Mouse (Mus musculus): Measurements from ENCODE around the gene Tubgcp4. TPM values are rescaled to one million over a fixed set of nuclear protein-coding genes. Genes with fewer than 3 reads are reported as not detected.

Tubgcp4 gene
- polyA plus RNA-seq, 1 experiment from 2014 or later, result 44.3 TPM

- H3K27ac ChIP-seq (ENCODE audit: low read depth, low read length), result no peak overlapping the region
- H3K9ac ChIP-seq (replicated peaks; ENCODE audit: low read depth, low read length), result no peak overlapping the region
- no peak overlapping the region for H3K4me3 ChIP-seq (ENCODE audit: low read depth, low read length)
- no peaks in the 10 kb centered on the region for H3K27me3 ChIP-seq (ENCODE audit: control insufficient read depth, insufficient read depth, low read length)
- H3K4me1 ChIP-seq (ENCODE audit: control insufficient read depth, insufficient read depth, low read length), result no peaks in the 10 kb centered on the region
- ATAC-seq (ENCODE audit: low read depth), result no peak
- H3K9me3 ChIP-seq (ENCODE audit: control insufficient read depth, low read length), result no peaks in the 10 kb centered on the region
- H3K36me3 ChIP-seq (ENCODE audit: control insufficient read depth, insufficient read depth, low read length), result peaks cover 63% of the 10 kb centered on the region
- 98% methylated on average over 4 of the region's 4 CpGs for WGBS
- H3K4me2 ChIP-seq (ENCODE audit: low read depth, low read length), result no peak overlapping the region
Observed at GRCm38 (mm10) chr2:121228135-121228534, 57.7 kb downstream of the Tubgcp4 start.

- WGBS, result 94% methylated on average over 8 of the region's 8 CpGs
- Histone ChIP-seq H3K9ac (replicated peaks; ENCODE audit: low read depth, low read length) (no peak overlapping the region), H3K9me3 (ENCODE audit: control insufficient read depth, low read length) (no peaks in the 10 kb centered on the region), H3K27me3 (ENCODE audit: control insufficient read depth, insufficient read depth, low read length) (no peaks in the 10 kb centered on the region), H3K27ac (ENCODE audit: low read depth, low read length) (no peak overlapping the region), H3K4me3 (ENCODE audit: low read depth, low read length) (no peak overlapping the region), H3K36me3 (ENCODE audit: control insufficient read depth, insufficient read depth, low read length) (peaks cover 59% of the 10 kb centered on the region), H3K4me2 (ENCODE audit: low read depth, low read length) (no peak overlapping the region), H3K4me1 (ENCODE audit: control insufficient read depth, insufficient read depth, low read length) (no peaks in the 10 kb centered on the region)
- no peak for ATAC-seq (ENCODE audit: low read depth)
Observed at GRCm38 (mm10) chr2:121235460-121236072, 65.1 kb downstream of the Tubgcp4 start.

GRCm38 (mm10) chr2:121239426-121239825 lies 69.0 kb downstream of the Tubgcp4 start:
- Histone ChIP-seq H3K9ac (replicated peaks; ENCODE audit: low read depth, low read length) (no peak overlapping the region), H3K4me2 (ENCODE audit: low read depth, low read length) (no peak overlapping the region), H3K27me3 (ENCODE audit: control insufficient read depth, insufficient read depth, low read length) (no peaks in the 10 kb centered on the region), H3K4me1 (ENCODE audit: control insufficient read depth, insufficient read depth, low read length) (no peaks in the 10 kb centered on the region), H3K4me3 (ENCODE audit: low read depth, low read length) (no peak overlapping the region), H3K9me3 (ENCODE audit: control insufficient read depth, low read length) (no peaks in the 10 kb centered on the region), H3K36me3 (ENCODE audit: control insufficient read depth, insufficient read depth, low read length) (peaks cover 49% of the 10 kb centered on the region), H3K27ac (ENCODE audit: low read depth, low read length) (no peak overlapping the region)
- ATAC-seq (ENCODE audit: low read depth), result no peak
- whole genome bisulfite sequencing, result 86% methylated on average over 4 of the region's 4 CpGs

GRCm38 (mm10) chr2:121244099-121244498 lies 73.6 kb downstream of the Tubgcp4 start:
- Histone ChIP-seq H3K36me3 (ENCODE audit: control insufficient read depth, insufficient read depth, low read length) (peaks cover 60% of the 10 kb centered on the region), H3K27ac (ENCODE audit: low read depth, low read length) (no peak overlapping the region), H3K27me3 (ENCODE audit: control insufficient read depth, insufficient read depth, low read length) (no peaks in the 10 kb centered on the region), H3K9me3 (ENCODE audit: control insufficient read depth, low read length) (no peaks in the 10 kb centered on the region), H3K4me3 (ENCODE audit: low read depth, low read length) (no peak overlapping the region), H3K9ac (replicated peaks; ENCODE audit: low read depth, low read length) (no peak overlapping the region), H3K4me2 (ENCODE audit: low read depth, low read length) (no peak overlapping the region), H3K4me1 (ENCODE audit: control insufficient read depth, insufficient read depth, low read length) (no peaks in the 10 kb centered on the region)
- ATAC-seq (ENCODE audit: low read depth), result no peak
- WGBS, result 95% methylated on average over 5 of the region's 5 CpGs

Other genes starting within 250 kb of the Tubgcp4 start
- 33.3 and 37.9 TPM in 2 replicates for gene Ubr1, start 199.9 kb upstream of the Tubgcp4 start, polyA plus RNA-seq (2014; fragmentation: Nextera tagmentation; extraction: Ambion mirVana)
- 22.1 and 22.6 TPM in 2 replicates for gene Tmem62, start 193.6 kb upstream of the Tubgcp4 start, polyA plus RNA-seq (2014; fragmentation: Nextera tagmentation; extraction: Ambion mirVana)
- 94.2 and 98.9 TPM in 2 replicates for gene Ccndbp1, start 162.3 kb upstream of the Tubgcp4 start, polyA plus RNA-seq (2014; fragmentation: Nextera tagmentation; extraction: Ambion mirVana)
- 0.27 and 0.73 TPM in 2 replicates for gene Epb42, start 133.6 kb upstream of the Tubgcp4 start, polyA plus RNA-seq (2014; fragmentation: Nextera tagmentation; extraction: Ambion mirVana)
- 0.10 and 0.17 TPM in 2 replicates for gene Tgm5, start 84.8 kb upstream of the Tubgcp4 start, polyA plus RNA-seq (2014; fragmentation: Nextera tagmentation; extraction: Ambion mirVana)
- gene Tgm7, start 60.9 kb upstream of the Tubgcp4 start, polyA plus RNA-seq (2014; fragmentation: Nextera tagmentation; extraction: Ambion mirVana), result not detected in 2 replicates
- 33.0 and 34.3 TPM in 2 replicates for gene Adal, start 30.2 kb upstream of the Tubgcp4 start, polyA plus RNA-seq (2014; fragmentation: Nextera tagmentation; extraction: Ambion mirVana)
- 20.0 and 21.1 TPM in 2 replicates for gene Lcmt2, start 30.0 kb upstream of the Tubgcp4 start, polyA plus RNA-seq (2014; fragmentation: Nextera tagmentation; extraction: Ambion mirVana)
- 7.7 and 9.2 TPM in 2 replicates for gene Zscan29, start 471 bp downstream of the Tubgcp4 start, polyA plus RNA-seq (2014; fragmentation: Nextera tagmentation; extraction: Ambion mirVana)
- gene Trp53bp1, start 100.8 kb downstream of the Tubgcp4 start, polyA plus RNA-seq (2014; fragmentation: Nextera tagmentation; extraction: Ambion mirVana), result 161 and 185 TPM in 2 replicates
- 39.7 and 65.1 TPM in 2 replicates for gene Map1a, start 118.9 kb downstream of the Tubgcp4 start, polyA plus RNA-seq (2014; fragmentation: Nextera tagmentation; extraction: Ambion mirVana)
- 20.3 and 23.5 TPM in 2 replicates for gene Ppip5k1, start 184.7 kb downstream of the Tubgcp4 start, polyA plus RNA-seq (2014; fragmentation: Nextera tagmentation; extraction: Ambion mirVana)
- 83.5 and 108 TPM in 2 replicates for gene Ckmt1, start 187.1 kb downstream of the Tubgcp4 start, polyA plus RNA-seq (2014; fragmentation: Nextera tagmentation; extraction: Ambion mirVana)
- not detected in 2 replicates for gene Strc, start 216.5 kb downstream of the Tubgcp4 start, polyA plus RNA-seq (2014; fragmentation: Nextera tagmentation; extraction: Ambion mirVana)
- gene Pdia3, start 243.1 kb downstream of the Tubgcp4 start, polyA plus RNA-seq (2014; fragmentation: Nextera tagmentation; extraction: Ambion mirVana), result 219 and 309 TPM in 2 replicates
- 4.8 and 7.8 TPM in 2 replicates for gene Catsper2, start 243.1 kb downstream of the Tubgcp4 start, polyA plus RNA-seq (2014; fragmentation: Nextera tagmentation; extraction: Ambion mirVana)